Mouse (Mus musculus) CD4-positive naive resting alpha-beta T cell, adult 76 days (primary cell): Measurements from ENCODE around the gene Smu1. TPM values are rescaled to one million over a fixed set of nuclear protein-coding genes. Genes with fewer than 3 reads are reported as not detected.

Experiments
- total RNA-seq: library from RNA; stranded (reverse); gene quantifications from one replicate; pipeline ENCODE4 v1.2.4, GENCODE M21; 2023

Gene Smu1
- 68.1 TPM for total RNA-seq

DNA sequence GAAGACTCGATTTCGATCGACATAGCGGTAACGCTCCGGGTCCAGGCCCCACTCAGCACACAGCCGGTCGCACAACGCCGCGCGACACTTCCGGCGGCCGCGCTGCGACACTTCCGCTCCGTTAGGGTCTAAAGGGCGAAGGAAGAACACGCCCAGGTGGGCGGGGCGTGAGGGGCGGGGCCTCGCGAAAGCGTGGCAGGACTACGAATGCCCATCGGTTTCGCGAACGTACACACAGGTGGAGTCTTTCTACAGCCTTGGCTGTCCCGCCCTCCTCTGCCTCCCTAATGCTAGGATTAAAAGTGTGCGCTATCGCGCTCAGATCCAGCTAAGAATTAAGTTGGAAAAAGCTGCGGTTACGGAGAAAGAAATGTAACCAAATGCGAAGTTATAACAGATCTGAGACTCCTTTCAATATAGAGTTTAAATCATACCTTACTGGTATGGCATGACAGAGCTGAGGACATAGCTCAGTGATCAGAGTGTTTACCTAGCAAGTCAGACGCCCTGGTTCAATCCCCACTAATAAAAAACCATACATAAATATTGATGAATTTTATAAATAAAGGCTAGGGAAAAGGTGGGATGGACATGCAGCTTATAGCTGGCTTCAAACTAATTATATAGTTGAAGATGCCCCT is at the start of gene Smu1:
Gene Smu1, minus strand, starts transcription at position 144 of the 641 bp plus-strand sequence.

DNA sequence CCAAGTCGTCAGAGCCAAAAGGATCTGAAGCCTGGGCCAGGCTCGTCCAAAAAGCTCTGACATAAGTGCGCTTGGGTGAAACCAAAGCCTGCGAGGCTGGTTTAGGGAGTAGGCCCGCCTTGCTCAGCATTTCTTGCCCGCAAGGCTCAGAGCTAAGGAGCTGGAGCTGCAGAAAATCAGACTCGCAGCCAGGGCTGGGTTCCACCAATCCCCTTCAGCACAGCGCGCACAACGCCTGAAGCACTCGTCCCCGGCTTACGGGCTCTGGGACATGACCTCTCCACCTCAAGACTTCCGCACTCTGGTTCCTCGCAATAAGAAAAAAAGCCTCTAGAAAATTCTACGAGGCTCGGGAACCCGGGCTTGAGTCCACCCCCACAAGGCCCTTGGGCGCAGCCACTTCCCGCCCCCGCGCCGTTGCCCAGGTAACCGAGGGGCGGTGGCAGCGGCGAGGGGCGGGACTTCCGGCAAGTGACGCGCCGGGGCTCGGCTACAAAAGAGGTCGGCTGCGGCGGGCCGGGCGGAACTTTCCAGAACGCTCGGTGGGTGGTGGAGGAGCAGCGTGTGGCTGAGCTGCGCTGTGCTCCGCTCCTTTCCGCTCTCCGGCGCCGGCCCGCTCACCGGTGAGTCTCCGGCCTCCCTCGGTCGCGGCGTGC is 35.6 kb downstream of the Smu1 start, which contains the start of gene Dnaja1:
Gene Dnaja1, plus strand, starts transcription at position 140 of the 656 bp plus-strand sequence.

DNA sequence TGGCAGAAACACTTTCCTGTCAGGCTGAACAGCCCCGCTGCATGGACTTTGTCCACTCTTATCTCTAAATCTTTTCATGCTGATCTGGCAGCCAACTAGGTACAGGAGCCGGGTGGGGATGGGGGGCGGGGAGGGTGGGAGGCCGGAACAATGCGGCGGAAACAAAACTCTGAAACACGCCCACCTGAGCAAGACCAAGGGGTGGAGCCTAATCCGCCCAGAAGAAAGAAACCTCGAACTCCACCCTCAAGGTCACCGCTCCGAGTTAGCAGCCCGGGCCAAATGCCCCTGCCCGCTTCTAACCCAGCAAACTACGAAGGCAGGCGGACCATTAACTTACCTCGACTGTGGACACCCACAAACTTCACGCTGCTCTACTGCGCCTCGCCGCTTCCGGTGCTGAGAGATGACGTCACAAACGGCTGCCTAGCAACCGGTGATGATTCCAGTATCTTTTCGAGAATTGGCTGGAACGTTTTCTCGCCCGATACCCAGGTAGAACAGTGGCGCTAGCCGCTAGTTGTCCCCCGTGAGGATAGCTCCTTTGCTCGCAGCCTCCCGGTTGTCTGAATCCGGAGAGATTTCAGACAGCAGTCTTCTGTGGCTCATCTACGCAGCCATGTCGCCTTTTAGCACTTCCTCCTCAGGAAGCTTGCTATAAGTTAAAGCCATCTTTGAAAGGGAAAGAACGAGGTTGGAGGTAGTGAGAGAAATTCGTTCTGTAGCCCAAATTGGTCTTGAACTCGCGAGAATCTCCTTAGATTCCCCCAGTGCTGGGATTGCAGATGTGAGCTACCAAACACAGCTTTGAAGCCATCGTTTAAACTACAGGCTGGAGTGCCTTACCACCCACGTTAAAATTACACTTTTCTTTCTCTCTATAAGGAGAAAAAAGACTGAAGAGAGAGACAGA is 54.7 kb downstream of the Smu1 start, which contains the start of gene Aptx:
Gene Aptx, minus strand, starts transcription at position 398 of the 913 bp plus-strand sequence.

Other genes with a start within 250 kb of the Smu1 start
- 25.8 TPM for gene Aptx, start 54.7 kb downstream of the Smu1 start, total RNA-seq
- 496 TPM for gene Dnaja1, start 35.8 kb downstream of the Smu1 start, total RNA-seq
- 90.0 TPM for gene B4galt1, start 96.1 kb upstream of the Smu1 start, total RNA-seq
- not detected for gene Spink4, start 162.1 kb upstream of the Smu1 start, total RNA-seq
- 77.5 TPM for gene Bag1, start 190.4 kb upstream of the Smu1 start, total RNA-seq
- 22.7 TPM for gene Chmp5, start 190.5 kb upstream of the Smu1 start, total RNA-seq
- gene Nfx1, start 213.0 kb upstream of the Smu1 start, total RNA-seq = 92.6 TPM